Mouse (Mus musculus) heart, adult 2 months (tissue): ENCODE data around the gene Stxbp6.

Experiments
- EP300 ChIP-seq: fragments of 200-500 bp; IDR thresholded peaks from 2 replicates; pipeline ENCODE4 v1.6.1; 2011; ENCODE audit warnings: low read depth, low read length, control low read depth; ENCODE audit not compliant: insufficient read depth
- POLR2A ChIP-seq: fragments of 200-500 bp; IDR thresholded peaks from 2 replicates; pipeline ENCODE4 v1.6.1; 2011; ENCODE audit warnings: mild to moderate bottlenecking, low read depth, low read length, control low read depth; ENCODE audit not compliant: insufficient read depth

- TF ChIP-seq EP300 (no peak), POLR2A (no peak)
Observed at GRCm38 (mm10) chr12:45044581-45044980, 29.9 kb downstream of the Stxbp6 start.
